Mouse (Mus musculus): ENCODE data around the gene Pheta1. TPM values are rescaled to one million over a fixed set of nuclear protein-coding genes. Genes with fewer than 3 reads are reported as not detected.

Pheta1 gene
- polyA plus RNA-seq, 1 experiment from 2014 or later: 22.6 TPM

DNA sequence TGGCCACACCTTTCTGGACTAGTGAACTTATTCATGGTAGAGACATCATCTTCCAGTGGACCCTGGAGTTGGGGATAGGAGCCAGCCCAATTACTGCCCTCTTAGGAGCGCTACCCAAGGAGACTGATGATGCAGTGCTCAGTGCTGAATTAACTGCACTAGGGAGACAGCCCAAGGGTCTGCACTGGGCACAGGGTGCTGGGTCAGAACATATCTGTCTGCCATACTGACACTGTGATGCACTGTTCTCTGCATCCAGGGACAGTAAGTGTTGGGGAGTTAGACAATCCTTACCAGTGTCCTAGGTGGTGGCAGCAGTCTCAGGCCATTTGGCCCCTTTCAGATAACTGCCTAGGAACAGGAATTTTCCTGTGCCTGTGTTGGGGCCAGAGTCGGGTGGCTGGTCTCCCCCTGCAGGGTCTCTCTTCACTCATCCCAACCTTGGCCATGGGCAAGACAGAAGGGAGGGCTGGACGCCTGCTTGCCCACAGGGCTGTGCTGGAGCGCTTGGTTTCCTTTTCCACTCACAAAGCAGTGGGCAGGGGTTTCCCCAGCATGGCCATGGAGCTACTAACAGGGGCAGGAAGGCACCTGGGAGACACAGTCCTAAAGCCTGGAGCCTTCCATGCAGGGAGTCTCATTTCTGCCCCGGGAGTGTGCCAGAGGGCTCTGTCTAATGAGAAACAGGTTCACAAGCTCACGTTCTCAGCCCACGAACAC, 25.8 kb upstream of the Pheta1 start:
- H3K27ac ChIP-seq (ENCODE audit: low read depth, low read length): no peak overlapping the region
- no peak overlapping the region for H3K4me2 ChIP-seq (ENCODE audit: low read depth, low read length)
- H3K9me3 ChIP-seq (ENCODE audit: control insufficient read depth, low read length): no peaks in the 10 kb centered on the region
- no peak overlapping the region for H3K4me3 ChIP-seq (ENCODE audit: low read depth, low read length)
- WGBS: 80% methylated on average over 7 of the region's 7 CpGs
- no peak for ATAC-seq (ENCODE audit: low read depth)
- H3K36me3 ChIP-seq (ENCODE audit: control insufficient read depth, insufficient read depth, low read length): peaks cover 12% of the 10 kb centered on the region
- no peaks in the 10 kb centered on the region for H3K4me1 ChIP-seq (ENCODE audit: control insufficient read depth, insufficient read depth, low read length)
- no peak overlapping the region for H3K9ac ChIP-seq (replicated peaks; ENCODE audit: low read depth, low read length)
- H3K27me3 ChIP-seq (ENCODE audit: control insufficient read depth, insufficient read depth, low read length): no peaks in the 10 kb centered on the region

GRCm38 (mm10) chr5:121823668-121824067, 25.1 kb upstream of the Pheta1 start:
- WGBS: 100% methylated on average over 1 of the region's 1 CpGs
- peaks cover 5% of the 10 kb centered on the region for H3K36me3 ChIP-seq (ENCODE audit: control insufficient read depth, insufficient read depth, low read length)

GRCm38 (mm10) chr5:121824121-121824520, 24.7 kb upstream of the Pheta1 start:
- no peak overlapping the region for H3K4me2 ChIP-seq (ENCODE audit: low read depth, low read length)
- ATAC-seq (ENCODE audit: low read depth): no peak
- H3K9ac ChIP-seq (replicated peaks; ENCODE audit: low read depth, low read length): no peak overlapping the region
- H3K36me3 ChIP-seq (ENCODE audit: control insufficient read depth, insufficient read depth, low read length): no peaks in the 10 kb centered on the region; the same call in 1 of the 2 replicates
- H3K27ac ChIP-seq (ENCODE audit: low read depth, low read length): no peak overlapping the region
- 56% methylated on average over 4 of the region's 4 CpGs for WGBS
- no peaks in the 10 kb centered on the region for H3K9me3 ChIP-seq (ENCODE audit: control insufficient read depth, low read length)
- peaks cover 9% of the 10 kb centered on the region; the same call in 1 of the 2 replicates for H3K4me1 ChIP-seq (ENCODE audit: control insufficient read depth, insufficient read depth, low read length)
- H3K27me3 ChIP-seq (ENCODE audit: control insufficient read depth, insufficient read depth, low read length): no peaks in the 10 kb centered on the region
- H3K4me3 ChIP-seq (ENCODE audit: low read depth, low read length): no peak overlapping the region

More at GRCm38 (mm10) chr5:121823668-121824067, 25.1 kb upstream of the Pheta1 start:
- H3K9me3 ChIP-seq (ENCODE audit: control insufficient read depth, low read length): no peaks in the 10 kb centered on the region
- no peak overlapping the region for H3K9ac ChIP-seq (replicated peaks; ENCODE audit: low read depth, low read length)
- no peak for ATAC-seq (ENCODE audit: low read depth)
- peaks cover 6% of the 10 kb centered on the region; the same call in 1 of the 2 replicates for H3K4me1 ChIP-seq (ENCODE audit: control insufficient read depth, insufficient read depth, low read length)
- no peak overlapping the region for H3K4me3 ChIP-seq (ENCODE audit: low read depth, low read length)
- H3K4me2 ChIP-seq (ENCODE audit: low read depth, low read length): no peak overlapping the region
- no peaks in the 10 kb centered on the region for H3K27me3 ChIP-seq (ENCODE audit: control insufficient read depth, insufficient read depth, low read length)
- H3K27ac ChIP-seq (ENCODE audit: low read depth, low read length): no peak overlapping the region

- WGBS: 92% methylated on average over 3 of the region's 3 CpGs
- no peak overlapping the region for H3K4me3 ChIP-seq (ENCODE audit: low read depth, low read length)
- no peaks in the 10 kb centered on the region for H3K9me3 ChIP-seq (ENCODE audit: control insufficient read depth, low read length)
- peaks cover 12% of the 10 kb centered on the region; the same call in 1 of the 2 replicates for H3K4me1 ChIP-seq (ENCODE audit: control insufficient read depth, insufficient read depth, low read length)
- no peak overlapping the region for H3K9ac ChIP-seq (replicated peaks; ENCODE audit: low read depth, low read length)
- H3K27me3 ChIP-seq (ENCODE audit: control insufficient read depth, insufficient read depth, low read length): no peaks in the 10 kb centered on the region
- H3K4me2 ChIP-seq (ENCODE audit: low read depth, low read length): no peak overlapping the region
- H3K36me3 ChIP-seq (ENCODE audit: control insufficient read depth, insufficient read depth, low read length): no peaks in the 10 kb centered on the region; the same call in 1 of the 2 replicates
- no peak for ATAC-seq (ENCODE audit: low read depth)
- H3K27ac ChIP-seq (ENCODE audit: low read depth, low read length): no peak overlapping the region
Observed at GRCm38 (mm10) chr5:121825606-121826005, 23.2 kb upstream of the Pheta1 start.

DNA sequence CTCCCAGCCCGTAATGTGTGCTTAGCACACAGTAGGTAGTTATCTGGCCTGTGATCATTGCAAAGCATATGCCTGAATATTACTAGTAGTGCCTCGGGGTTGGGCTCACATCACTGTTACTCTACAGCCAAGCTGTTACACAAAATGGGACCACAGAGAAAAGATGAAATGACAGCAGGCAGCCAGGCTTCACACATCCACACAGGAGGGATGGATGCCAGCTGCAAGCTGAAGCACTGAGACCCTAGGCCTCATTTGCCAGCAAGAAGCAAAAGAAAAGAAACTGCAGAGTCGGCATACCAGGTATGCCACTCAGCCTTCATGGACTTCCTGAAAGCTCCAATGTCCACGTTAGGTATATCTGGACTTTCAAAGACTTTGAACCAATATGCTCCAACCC, 20.9 kb upstream of the Pheta1 start:
- peaks cover 15% of the 10 kb centered on the region; the same call in 1 of the 2 replicates for H3K4me1 ChIP-seq (ENCODE audit: control insufficient read depth, insufficient read depth, low read length)
- H3K4me2 ChIP-seq (ENCODE audit: low read depth, low read length): peak overlapping the region; percentile 91; the same call in 1 of the 2 replicates
- H3K9me3 ChIP-seq (ENCODE audit: control insufficient read depth, low read length): no peaks in the 10 kb centered on the region
- H3K27ac ChIP-seq (ENCODE audit: low read depth, low read length): no peak overlapping the region
- H3K27me3 ChIP-seq (ENCODE audit: control insufficient read depth, insufficient read depth, low read length): no peaks in the 10 kb centered on the region
- no peak for ATAC-seq (ENCODE audit: low read depth)
- H3K4me3 ChIP-seq (ENCODE audit: low read depth, low read length): no peak overlapping the region; the same call in 1 of the 2 replicates
- no peaks in the 10 kb centered on the region; the same call in none of the 2 replicates for H3K36me3 ChIP-seq (ENCODE audit: control insufficient read depth, insufficient read depth, low read length)
- WGBS: 72% methylated on average over 4 of the region's 4 CpGs
- no peak overlapping the region for H3K9ac ChIP-seq (replicated peaks; ENCODE audit: low read depth, low read length)

GRCm38 (mm10) chr5:121828491-121829432, 20.0 kb upstream of the Pheta1 start:
- Histone ChIP-seq H3K36me3 (ENCODE audit: control insufficient read depth, insufficient read depth, low read length) (no peaks in the 10 kb centered on the region; the same call in 1 of the 2 replicates), H3K27me3 (ENCODE audit: control insufficient read depth, insufficient read depth, low read length) (no peaks in the 10 kb centered on the region), H3K9ac (replicated peaks; ENCODE audit: low read depth, low read length) (peak overlapping the region; percentile 41), H3K9me3 (ENCODE audit: control insufficient read depth, low read length) (no peaks in the 10 kb centered on the region), H3K4me2 (ENCODE audit: low read depth, low read length) (peak overlapping the region; percentile 91), H3K27ac (ENCODE audit: low read depth, low read length) (peak overlapping the region; percentile 10; the same call in 1 of the 2 replicates), H3K4me1 (ENCODE audit: control insufficient read depth, insufficient read depth, low read length) (peaks cover 22% of the 10 kb centered on the region; the same call in 1 of the 2 replicates), H3K4me3 (ENCODE audit: low read depth, low read length) (peak overlapping the region; percentile 34)
- 9% methylated on average over 72 of the region's 82 CpGs for WGBS
- peak; percentile 55 for ATAC-seq (ENCODE audit: low read depth)

GRCm38 (mm10) chr5:121831002-121831601, 17.7 kb upstream of the Pheta1 start:
- Histone ChIP-seq H3K27me3 (ENCODE audit: control insufficient read depth, insufficient read depth, low read length) (no peaks in the 10 kb centered on the region), H3K4me3 (ENCODE audit: low read depth, low read length) (no peak overlapping the region), H3K9me3 (ENCODE audit: control insufficient read depth, low read length) (no peaks in the 10 kb centered on the region), H3K36me3 (ENCODE audit: control insufficient read depth, insufficient read depth, low read length) (no peaks in the 10 kb centered on the region; the same call in 1 of the 2 replicates), H3K4me1 (ENCODE audit: control insufficient read depth, insufficient read depth, low read length) (peaks cover 37% of the 10 kb centered on the region; the same call in 1 of the 2 replicates), H3K9ac (replicated peaks; ENCODE audit: low read depth, low read length) (no peak overlapping the region), H3K4me2 (ENCODE audit: low read depth, low read length) (no peak overlapping the region), H3K27ac (ENCODE audit: low read depth, low read length) (no peak overlapping the region)
- WGBS: 86% methylated on average over 6 of the region's 6 CpGs
- no peak for ATAC-seq (ENCODE audit: low read depth)

GRCm38 (mm10) chr5:121832376-121833155, 16.2 kb upstream of the Pheta1 start:
- no peak overlapping the region for H3K27ac ChIP-seq (ENCODE audit: low read depth, low read length)
- H3K4me3 ChIP-seq (ENCODE audit: low read depth, low read length): no peak overlapping the region
- H3K4me1 ChIP-seq (ENCODE audit: control insufficient read depth, insufficient read depth, low read length): peaks cover 40% of the 10 kb centered on the region; the same call in 1 of the 2 replicates
- no peaks in the 10 kb centered on the region for H3K9me3 ChIP-seq (ENCODE audit: control insufficient read depth, low read length)
- H3K27me3 ChIP-seq (ENCODE audit: control insufficient read depth, insufficient read depth, low read length): peaks cover 11% of the 10 kb centered on the region
- 80% methylated on average over 5 of the region's 6 CpGs for WGBS
- no peaks in the 10 kb centered on the region; the same call in 1 of the 2 replicates for H3K36me3 ChIP-seq (ENCODE audit: control insufficient read depth, insufficient read depth, low read length)
- H3K9ac ChIP-seq (replicated peaks; ENCODE audit: low read depth, low read length): no peak overlapping the region
- no peak for ATAC-seq (ENCODE audit: low read depth)
- H3K4me2 ChIP-seq (ENCODE audit: low read depth, low read length): no peak overlapping the region
